In genomic region chr8:18287536-18288237, GRCm38 (mm10) we compare ENCODE assay signal across 11 mouse cellular contexts.
DNase-seq lines count a peak whose midpoint lies in the region; ATAC-seq lines count a peak whose summit lies in the region.
"Had no signal": no experiment of that assay in that cellular context is flagged by ENCODE, and none has a peak within 500 bp of the region (broad histone marks: within the 10 kb centered on the region; RNA-seq: fewer than 3 reads in every experiment).

No protein-coding gene starts in this region.

- no peak for DNase-seq in frontal cortex, postnatal 14 days (ENCODE audit: low spot score in 2 of 2)
- peak; percentile 4 to 24 for DNase-seq in left cerebral cortex, adult 18-20 months (ENCODE audit: low spot score in 2 of 2)
- no peak for DNase-seq in left cerebral cortex, postnatal 10 days (ENCODE audit: extremely low spot score in 1 of 2, low spot score in 2 of 2)
- peak; percentile 33 for DNase-seq in Muller cell, postnatal 12 days (ENCODE audit: inconsistent ontology term)
- peak; percentile 8 for DNase-seq in forelimb bud, embryonic 11.5 days (ENCODE audit: low read depth, low spot score)
- no peak for DNase-seq in lung, postnatal 4 days
- no peak for DNase-seq in lung, postnatal 10 days
- DNase-seq: gastrocnemius, postnatal 36 days; liver, embryonic 13.5 days had no signal

- peak; percentile 65 for ATAC-seq in frontal cortex, adult (ENCODE audit: low TSS enrichment)
- ATAC-seq: intestine, embryonic 15.5 days had no signal

- intact Hi-C loops in left cerebral cortex, postnatal 10 days (cut with DNase I), result no loop called here

Comparison
In these comparisons a context has a peak if more than half of its experiments do, and no peak if none do; other contexts are left out.
1. DNase-seq: peak in left cerebral cortex, adult 18-20 months (2 of 2), Muller cell, postnatal 12 days (single experiment) and forelimb bud, embryonic 11.5 days (single experiment); none in frontal cortex, postnatal 14 days (0 of 2), left cerebral cortex, postnatal 10 days (0 of 2), lung, postnatal 4 days (0 of 2) and lung, postnatal 10 days (single experiment).